Mouse (Mus musculus): Measurements from ENCODE around the gene Leprot. TPM values are rescaled to one million over a fixed set of nuclear protein-coding genes. Genes with fewer than 3 reads are reported as not detected.

Leprot gene
- polyA plus RNA-seq, 1 experiment = 0.48 TPM

DNA sequence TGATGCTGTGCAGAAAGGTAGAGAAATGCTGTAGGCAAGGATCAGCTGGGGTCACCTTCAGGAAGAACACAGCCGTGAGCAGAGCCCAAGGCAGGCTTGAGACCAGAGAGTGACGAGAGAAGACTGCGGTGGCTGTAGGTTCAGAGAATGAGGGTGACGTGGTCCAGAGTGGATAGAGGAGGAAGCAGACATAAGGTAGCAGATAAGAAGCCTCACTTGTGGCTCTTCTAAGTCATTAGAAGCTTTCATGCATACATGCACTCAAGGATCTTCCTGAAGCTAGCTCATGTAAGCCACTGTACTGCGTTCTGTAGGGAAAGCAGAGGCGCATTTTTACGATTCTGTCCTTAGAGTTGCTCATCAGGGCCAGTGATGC lies 7.9 kb downstream of the Leprot start:
- TF ChIP-seq GATA1 (IDR thresholded peaks at IDR 0.05; ENCODE audit: low read length) = peak; percentile 30; the same call in 1 of the 2 replicates
- no peak for TF ChIP-seq TAL1 (IDR thresholded peaks at IDR 0.05; ENCODE audit: low read length)
- Histone ChIP-seq H3K4me3 (replicated peaks) (peak overlapping the region; percentile 19), H3K9me3 (ENCODE audit: control insufficient read depth, low read length) (no peaks in the 10 kb centered on the region), H3K27me3 (ENCODE audit: control insufficient read depth) (no peaks in the 10 kb centered on the region), H3K4me1 (ENCODE audit: control insufficient read depth) (peaks cover 73% of the 10 kb centered on the region), H3K36me3 (ENCODE audit: control insufficient read depth) (peaks cover 91% of the 10 kb centered on the region)

DNA sequence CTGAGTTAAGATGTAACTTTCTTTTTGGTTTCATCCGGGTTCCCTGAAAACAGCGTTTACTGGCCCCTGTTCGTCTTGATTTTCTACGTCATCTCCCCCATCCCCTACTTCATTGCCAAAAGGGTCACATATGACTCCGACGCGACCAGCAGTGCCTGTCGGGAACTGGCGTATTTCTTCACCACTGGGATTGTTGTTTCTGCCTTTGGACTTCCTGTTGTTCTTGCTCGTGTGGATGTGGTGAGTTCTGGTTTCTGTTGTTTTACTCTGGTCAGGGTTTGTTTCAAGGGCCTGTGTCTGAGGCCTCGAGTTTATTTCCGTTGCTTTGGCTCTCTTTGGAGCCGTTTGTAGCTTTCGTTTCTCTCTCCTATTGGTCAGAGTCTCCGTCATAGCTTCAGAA lies 8.5 kb downstream of the Leprot start:
- Histone ChIP-seq H3K4me1 (ENCODE audit: control insufficient read depth) (peaks cover 68% of the 10 kb centered on the region), H3K4me3 (replicated peaks) (no peak overlapping the region), H3K9me3 (ENCODE audit: control insufficient read depth, low read length) (no peaks in the 10 kb centered on the region), H3K27me3 (ENCODE audit: control insufficient read depth) (no peaks in the 10 kb centered on the region), H3K36me3 (ENCODE audit: control insufficient read depth) (peaks cover 97% of the 10 kb centered on the region)
- TF ChIP-seq GATA1 (IDR thresholded peaks at IDR 0.05; ENCODE audit: low read length) = no peak

DNA sequence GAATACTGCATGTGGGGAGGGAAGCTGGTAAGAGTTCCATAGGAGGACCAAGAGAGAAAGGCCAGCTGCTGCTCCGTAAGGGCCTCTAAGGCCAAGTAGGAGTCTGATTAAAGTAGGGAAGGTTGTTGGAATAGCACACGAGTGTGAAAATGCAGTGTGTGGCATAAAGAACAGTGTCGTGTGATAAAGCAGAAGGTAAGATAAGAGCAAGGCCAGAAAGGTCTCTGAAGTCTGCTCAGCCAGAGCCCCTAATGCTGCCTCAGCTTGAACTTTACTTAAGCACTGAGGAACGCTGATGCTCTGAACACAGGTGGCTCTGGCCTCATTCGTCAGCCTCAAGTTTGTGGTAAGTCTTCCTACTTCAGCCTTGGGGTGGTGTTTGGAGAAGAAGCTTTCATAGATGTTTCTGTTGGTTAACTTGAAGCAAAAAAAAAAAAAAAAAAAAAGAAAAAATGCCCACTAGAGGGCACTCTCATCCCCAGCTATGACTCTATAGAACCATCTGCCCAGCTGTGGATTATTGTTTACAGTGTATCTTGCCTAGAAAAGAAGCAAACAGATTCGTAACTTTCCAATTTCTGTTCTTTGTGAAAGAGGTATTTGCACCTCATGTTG lies 9.5 kb downstream of the Leprot start:
- TF ChIP-seq GATA1 (IDR thresholded peaks at IDR 0.05; ENCODE audit: low read length) (no peak), TAL1 (IDR thresholded peaks at IDR 0.05; ENCODE audit: low read length) (no peak)
- peaks cover 58% of the 10 kb centered on the region for H3K4me1 ChIP-seq (ENCODE audit: control insufficient read depth)
- H3K4me3 ChIP-seq (replicated peaks) = no peak overlapping the region
- peaks cover 97% of the 10 kb centered on the region for H3K36me3 ChIP-seq (ENCODE audit: control insufficient read depth)
- no peaks in the 10 kb centered on the region for H3K27me3 ChIP-seq (ENCODE audit: control insufficient read depth)
- no peaks in the 10 kb centered on the region for H3K9me3 ChIP-seq (ENCODE audit: control insufficient read depth, low read length)

DNA sequence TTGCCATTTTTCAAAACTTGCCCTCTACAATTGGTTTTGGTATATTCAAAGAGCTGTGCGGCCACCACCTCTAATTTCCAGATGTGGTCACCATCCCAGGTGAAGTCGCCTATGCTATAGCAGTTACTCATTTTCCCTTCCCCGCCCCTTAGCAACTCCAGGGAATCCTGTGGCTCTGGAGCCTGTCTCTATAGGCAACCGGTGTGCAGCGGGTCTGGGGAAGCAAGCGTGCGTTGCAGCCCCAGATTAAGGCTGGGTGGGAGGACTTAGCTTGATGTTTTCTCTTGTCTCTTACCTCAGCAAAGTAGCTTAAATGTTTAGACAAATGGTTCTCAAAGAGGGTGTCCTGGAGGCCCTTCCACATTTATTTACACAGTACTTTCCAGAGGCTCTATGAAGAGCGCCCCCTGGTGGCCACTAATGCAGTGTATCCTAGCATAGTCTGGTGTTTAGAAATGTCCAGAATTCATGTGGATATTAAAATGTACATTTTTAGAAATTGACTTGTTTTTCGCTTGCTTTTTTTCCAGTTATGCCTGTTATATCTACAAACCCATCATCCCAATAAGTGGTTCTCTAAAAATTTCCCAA lies 16.7 kb downstream of the Leprot start:
- Histone ChIP-seq H3K4me3 (replicated peaks) (no peak overlapping the region), H3K4me1 (ENCODE audit: control insufficient read depth) (no peaks in the 10 kb centered on the region), H3K9me3 (ENCODE audit: control insufficient read depth, low read length) (no peaks in the 10 kb centered on the region; the same call in none of the 2 replicates), H3K27me3 (ENCODE audit: control insufficient read depth) (no peaks in the 10 kb centered on the region), H3K36me3 (ENCODE audit: control insufficient read depth) (peaks cover 55% of the 10 kb centered on the region)
- no peak for TF ChIP-seq TAL1 (IDR thresholded peaks at IDR 0.05; ENCODE audit: low read length)
- no peak for TF ChIP-seq GATA1 (IDR thresholded peaks at IDR 0.05; ENCODE audit: low read length)

DNA sequence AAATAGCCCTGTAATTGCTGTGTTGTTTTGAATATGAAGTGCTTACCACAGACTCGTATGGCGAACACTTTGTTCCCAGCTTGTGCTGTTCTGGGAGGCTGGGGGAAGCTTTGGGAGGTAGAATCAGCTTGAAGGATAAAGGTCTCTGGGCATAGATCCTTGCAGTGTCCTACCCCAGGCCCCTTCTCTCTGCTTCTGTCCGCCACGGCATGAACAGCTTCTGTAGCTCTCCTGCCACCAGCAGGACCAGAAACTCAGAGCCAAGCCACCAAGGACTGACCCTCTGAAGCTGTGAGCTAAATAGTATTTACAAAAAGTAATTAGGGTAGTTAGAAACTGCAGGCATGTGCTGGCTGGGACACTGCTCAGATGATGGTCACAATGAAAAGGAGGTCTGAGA lies 17.2 kb downstream of the Leprot start:
- no peak for TF ChIP-seq GATA1 (IDR thresholded peaks at IDR 0.05; ENCODE audit: low read length)
- TF ChIP-seq TAL1 (IDR thresholded peaks at IDR 0.05; ENCODE audit: low read length) = no peak
- Histone ChIP-seq H3K4me3 (replicated peaks) (no peak overlapping the region), H3K4me1 (ENCODE audit: control insufficient read depth) (no peaks in the 10 kb centered on the region), H3K36me3 (ENCODE audit: control insufficient read depth) (peaks cover 50% of the 10 kb centered on the region), H3K27me3 (ENCODE audit: control insufficient read depth) (no peaks in the 10 kb centered on the region), H3K9me3 (ENCODE audit: control insufficient read depth, low read length) (no peaks in the 10 kb centered on the region; the same call in none of the 2 replicates)

DNA sequence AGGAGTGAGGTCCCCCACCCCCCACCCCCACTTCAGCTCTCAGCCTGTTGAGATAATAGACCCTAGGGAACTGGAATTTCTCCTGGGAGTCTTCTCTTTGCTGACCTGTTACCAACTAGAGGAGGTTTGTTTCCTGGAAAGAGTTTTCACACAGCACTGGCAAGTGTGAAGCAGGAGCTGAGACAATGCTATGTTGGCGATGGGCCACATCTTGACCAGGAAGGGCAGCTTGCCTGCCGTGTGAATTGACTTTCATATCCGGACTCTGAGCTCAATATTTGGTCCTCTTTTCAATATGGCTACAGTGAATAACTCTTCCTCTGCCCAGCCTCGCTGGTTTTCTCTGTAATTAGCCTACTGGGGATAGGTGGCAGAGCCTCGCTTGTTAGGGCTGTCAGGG lies 21.6 kb downstream of the Leprot start:
- H3K9me3 ChIP-seq (ENCODE audit: control insufficient read depth, low read length) = no peaks in the 10 kb centered on the region; the same call in none of the 2 replicates
- no peak overlapping the region for H3K4me3 ChIP-seq (replicated peaks)
- H3K27me3 ChIP-seq (ENCODE audit: control insufficient read depth) = no peaks in the 10 kb centered on the region
- no peak for TF ChIP-seq GATA1 (IDR thresholded peaks at IDR 0.05; ENCODE audit: low read length)
- no peak for TF ChIP-seq TAL1 (IDR thresholded peaks at IDR 0.05; ENCODE audit: low read length)
- no peaks in the 10 kb centered on the region for H3K4me1 ChIP-seq (ENCODE audit: control insufficient read depth)
- H3K36me3 ChIP-seq (ENCODE audit: control insufficient read depth) = peaks cover 6% of the 10 kb centered on the region

DNA sequence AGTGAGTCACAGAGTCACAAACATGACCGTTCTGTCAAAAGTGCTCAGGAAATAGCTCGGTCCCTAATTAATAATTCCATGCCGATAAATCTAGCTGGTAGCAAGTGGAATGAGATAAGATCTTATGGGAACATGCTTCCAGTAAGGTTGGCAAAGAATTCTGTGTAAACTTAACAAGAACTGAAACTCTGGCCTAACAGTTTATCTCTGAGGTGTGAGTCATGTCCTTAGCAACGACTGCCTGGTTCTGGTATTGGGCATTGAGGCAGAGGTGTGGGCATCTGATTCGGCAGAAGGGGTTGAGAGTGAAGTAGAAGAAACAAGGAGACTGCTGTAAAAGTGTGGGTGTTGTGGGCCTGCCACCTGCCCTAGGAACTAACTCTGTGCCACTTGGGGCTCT lies 22.3 kb downstream of the Leprot start:
- Histone ChIP-seq H3K36me3 (ENCODE audit: control insufficient read depth) (peaks cover 2% of the 10 kb centered on the region), H3K9me3 (ENCODE audit: control insufficient read depth, low read length) (no peaks in the 10 kb centered on the region; the same call in none of the 2 replicates), H3K27me3 (ENCODE audit: control insufficient read depth) (no peaks in the 10 kb centered on the region), H3K4me3 (replicated peaks) (no peak overlapping the region), H3K4me1 (ENCODE audit: control insufficient read depth) (no peaks in the 10 kb centered on the region)
- TF ChIP-seq GATA1 (IDR thresholded peaks at IDR 0.05; ENCODE audit: low read length) = no peak
- TF ChIP-seq TAL1 (IDR thresholded peaks at IDR 0.05; ENCODE audit: low read length) = no peak

DNA sequence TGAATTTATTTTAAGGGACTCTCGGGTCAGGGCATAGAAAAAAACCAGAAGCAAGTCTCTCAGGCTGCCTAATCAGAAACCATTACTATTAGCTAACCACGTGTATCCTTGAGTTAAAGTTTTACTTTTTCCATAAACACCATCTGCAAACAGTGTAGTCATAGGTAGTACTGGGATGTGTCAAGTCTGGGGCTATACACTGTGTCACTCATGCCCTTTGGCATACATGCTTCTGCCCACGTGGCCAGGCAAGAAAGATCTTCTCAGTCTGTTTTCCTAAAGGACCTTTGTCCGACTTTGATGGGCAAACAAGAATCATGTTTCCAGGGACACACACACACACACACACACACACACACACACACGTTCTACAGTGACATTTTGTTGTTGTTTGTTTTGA lies 27.3 kb downstream of the Leprot start:
- TF ChIP-seq TAL1 (IDR thresholded peaks at IDR 0.05; ENCODE audit: low read length) (no peak), GATA1 (IDR thresholded peaks at IDR 0.05; ENCODE audit: low read length) (no peak)
- H3K4me1 ChIP-seq (ENCODE audit: control insufficient read depth) = no peaks in the 10 kb centered on the region
- H3K36me3 ChIP-seq (ENCODE audit: control insufficient read depth) = no peaks in the 10 kb centered on the region
- H3K9me3 ChIP-seq (ENCODE audit: control insufficient read depth, low read length) = no peaks in the 10 kb centered on the region
- no peak overlapping the region for H3K4me3 ChIP-seq (replicated peaks)
- no peaks in the 10 kb centered on the region for H3K27me3 ChIP-seq (ENCODE audit: control insufficient read depth)

DNA sequence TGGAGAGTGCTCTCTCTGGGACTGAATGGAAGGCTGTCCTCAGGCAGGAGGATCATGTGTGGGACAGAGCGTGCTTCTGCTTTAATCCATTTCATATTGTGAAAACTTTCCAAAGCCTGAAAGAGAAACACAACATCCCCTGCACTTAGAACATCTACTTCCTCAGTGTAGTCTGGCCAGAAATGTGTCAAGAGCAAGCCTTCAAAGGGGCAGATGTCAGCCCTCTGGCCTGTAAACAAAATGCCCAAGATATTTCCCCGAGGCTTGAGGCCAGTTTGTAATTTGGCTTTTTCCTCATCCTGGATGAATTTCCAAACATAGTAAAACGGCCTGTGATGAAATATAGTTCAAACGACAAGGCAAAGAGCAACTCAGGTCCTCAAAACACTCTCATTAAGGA lies 28.2 kb downstream of the Leprot start:
- H3K27me3 ChIP-seq (ENCODE audit: control insufficient read depth) = no peaks in the 10 kb centered on the region
- no peaks in the 10 kb centered on the region for H3K9me3 ChIP-seq (ENCODE audit: control insufficient read depth, low read length)
- H3K4me1 ChIP-seq (ENCODE audit: control insufficient read depth) = no peaks in the 10 kb centered on the region
- H3K4me3 ChIP-seq (replicated peaks) = no peak overlapping the region
- no peaks in the 10 kb centered on the region for H3K36me3 ChIP-seq (ENCODE audit: control insufficient read depth)
- TF ChIP-seq GATA1 (IDR thresholded peaks at IDR 0.05; ENCODE audit: low read length) (no peak), TAL1 (IDR thresholded peaks at IDR 0.05; ENCODE audit: low read length) (no peak)

All from erythroblast, embryonic 14.5 days (primary cell).